Mouse (Mus musculus) forebrain, postnatal 0 days (tissue): ENCODE measurements at regions not wholly inside any gene's neighbourhood (a gene's known extent, or its start where the extent isn't known, plus 50 kb on each side); places are given as distances from the start of the nearest gene placed in this dataset.

ENCODE experiments used
- ATAC-seq: fragments of 200-750 bp; cut with Nextera tagmentation; 2 replicates; pipeline ENCODE4 v1.8.0; 2017; ENCODE audit warnings: mild to moderate bottlenecking, moderate library complexity
- DNase-seq: peaks from one replicate; pipeline ENCODE4 v3.0.0-alpha.2; 2015
- H3K27ac ChIP-seq: fragments of 300-500 bp; sonication (generic); 2 replicates; pipeline ENCODE4 v1.5.1; 2014; ENCODE audit warnings: low read depth, mild to moderate bottlenecking, antibody characterized with exemption, low read length, moderate library complexity, mixed read lengths
- H3K27me3 ChIP-seq: fragments of 300-500 bp; sonication (generic); 2 replicates; pipeline ENCODE4 v1.6.1; 2014; ENCODE audit warnings: mild to moderate bottlenecking, low read length, mixed read lengths; ENCODE audit not compliant: insufficient read depth
- H3K36me3 ChIP-seq: fragments of 300-500 bp; sonication (generic); 2 replicates; pipeline ENCODE4 v1.6.1; 2014; ENCODE audit warnings: mild to moderate bottlenecking, moderate library complexity; ENCODE audit not compliant: insufficient read depth
- H3K4me1 ChIP-seq: fragments of 300-500 bp; sonication (generic); 2 replicates; pipeline ENCODE4 v1.6.1; 2014; ENCODE audit warnings: antibody characterized with exemption; ENCODE audit not compliant: insufficient read depth
- H3K4me2 ChIP-seq: fragments of 300-500 bp; sonication (generic); 2 replicates; pipeline ENCODE4 v1.6.1; 2014; ENCODE audit warnings: low read depth, mild to moderate bottlenecking, moderate library complexity
- H3K4me3 ChIP-seq: fragments of 300-500 bp; sonication (generic); 2 replicates; pipeline ENCODE4 v1.5.1; 2014; ENCODE audit warnings: low read depth, low read length, mixed read lengths
- H3K9ac ChIP-seq: fragments of 300-500 bp; sonication (generic); 2 replicates; pipeline ENCODE4 v1.6.1; 2014; ENCODE audit warnings: mild to moderate bottlenecking
- H3K9me3 ChIP-seq: fragments of 300-500 bp; sonication (generic); 2 replicates; pipeline ENCODE4 v1.6.1; 2016; ENCODE audit warnings: low read length
- CTCF ChIP-seq: sonication (generic); IDR thresholded peaks from 2 replicates; pipeline ENCODE4 v1.5.1; 2016; ENCODE audit warnings: antibody characterized with exemption, control low read depth, low read depth
- WGBS: fragments of 180-500 bp; shearing (Covaris S2); extraction: QIAGEN DNeasy Blood & Tissue Kit; methylation state at CpG from one replicate; pipeline ENCODE4 v1.1.7; 2014; 5-methylcytosine and 5-hydroxymethylcytosine counted together

GRCm38 (mm10) chr5:28630186-28630585 lies 163.1 kb upstream of the Shh start:
- Histone ChIP-seq H3K9me3 (no peaks in the 10 kb centered on the region), H3K36me3 (no peaks in the 10 kb centered on the region), H3K4me1 (no peaks in the 10 kb centered on the region), H3K4me3 (no peak overlapping the region), H3K4me2 (no peak overlapping the region), H3K27ac (no peak overlapping the region), H3K9ac (no peak overlapping the region), H3K27me3 (no peaks in the 10 kb centered on the region)
- 89% methylated on average over 4 of the region's 4 CpGs for WGBS
- DNase-seq (no peak), ATAC-seq (no peak)
- TF ChIP-seq CTCF = no peak

- no peak overlapping the region for H3K4me3 ChIP-seq
- WGBS = 70% methylated on average over 3 of the region's 3 CpGs
- ATAC-seq = peak; percentile 76
- H3K9me3 ChIP-seq = no peaks in the 10 kb centered on the region
- no peak overlapping the region for H3K4me2 ChIP-seq
- no peak overlapping the region for H3K9ac ChIP-seq
- TF ChIP-seq CTCF = no peak
- H3K4me1 ChIP-seq = no peaks in the 10 kb centered on the region
- H3K27me3 ChIP-seq = no peaks in the 10 kb centered on the region
- DNase-seq = peak; percentile 34
- no peaks in the 10 kb centered on the region for H3K36me3 ChIP-seq
- H3K27ac ChIP-seq = no peak overlapping the region
Observed at GRCm38 (mm10) chr5:28611885-28612284, 144.8 kb upstream of the Shh start.

- no peak overlapping the region for H3K4me3 ChIP-seq
- ATAC-seq (no peak), DNase-seq (no peak)
- H3K27ac ChIP-seq = no peak overlapping the region
- no peaks in the 10 kb centered on the region for H3K9me3 ChIP-seq
- WGBS = 15% methylated on average over 1 of the region's 1 CpGs
- no peak overlapping the region for H3K4me2 ChIP-seq
- no peaks in the 10 kb centered on the region for H3K4me1 ChIP-seq
- H3K36me3 ChIP-seq = no peaks in the 10 kb centered on the region
- no peaks in the 10 kb centered on the region for H3K27me3 ChIP-seq
- TF ChIP-seq CTCF = no peak
- H3K9ac ChIP-seq = no peak overlapping the region
Observed at GRCm38 (mm10) chr5:28596537-28597314, 129.7 kb upstream of the Shh start.

GRCm38 (mm10) chr5:28571347-28571998 lies 104.4 kb upstream of the Shh start:
- Histone ChIP-seq H3K36me3 (no peaks in the 10 kb centered on the region), H3K9ac (no peak overlapping the region), H3K9me3 (no peaks in the 10 kb centered on the region), H3K27ac (no peak overlapping the region), H3K4me3 (no peak overlapping the region), H3K4me2 (no peak overlapping the region), H3K27me3 (no peaks in the 10 kb centered on the region), H3K4me1 (no peaks in the 10 kb centered on the region)
- no peak for TF ChIP-seq CTCF
- 90% methylated on average over 5 of the region's 5 CpGs for WGBS
- DNase-seq = no peak
- ATAC-seq = no peak

GRCm38 (mm10) chr5:28568417-28568816 lies 101.4 kb upstream of the Shh start:
- Histone ChIP-seq H3K36me3 (no peaks in the 10 kb centered on the region), H3K4me3 (no peak overlapping the region), H3K4me1 (no peaks in the 10 kb centered on the region), H3K9me3 (no peaks in the 10 kb centered on the region), H3K27ac (no peak overlapping the region), H3K27me3 (no peaks in the 10 kb centered on the region), H3K4me2 (no peak overlapping the region), H3K9ac (no peak overlapping the region)
- ATAC-seq (peak; percentile 20; the same call in 1 of the 2 replicates), DNase-seq (no peak)
- no peak for TF ChIP-seq CTCF

- Histone ChIP-seq H3K36me3 (no peaks in the 10 kb centered on the region), H3K4me1 (no peaks in the 10 kb centered on the region), H3K27me3 (no peaks in the 10 kb centered on the region), H3K4me2 (no peak overlapping the region), H3K27ac (no peak overlapping the region), H3K9ac (no peak overlapping the region), H3K9me3 (no peaks in the 10 kb centered on the region), H3K4me3 (no peak overlapping the region)
- ATAC-seq (no peak), DNase-seq (no peak)
- no peak for TF ChIP-seq CTCF
- 76% methylated on average over 5 of the region's 5 CpGs for WGBS
Observed at GRCm38 (mm10) chr5:28567341-28567905, 100.4 kb upstream of the Shh start.

GRCm38 (mm10) chr5:28563401-28563800 lies 96.3 kb upstream of the Shh start:
- DNase-seq = no peak
- Histone ChIP-seq H3K4me3 (no peak overlapping the region), H3K9me3 (no peaks in the 10 kb centered on the region), H3K27ac (no peak overlapping the region), H3K36me3 (no peaks in the 10 kb centered on the region), H3K4me1 (no peaks in the 10 kb centered on the region), H3K27me3 (no peaks in the 10 kb centered on the region), H3K4me2 (no peak overlapping the region), H3K9ac (no peak overlapping the region)
- no peak for TF ChIP-seq CTCF
- no peak for ATAC-seq
- WGBS = 19% methylated on average over 3 of the region's 3 CpGs
